Mouse (Mus musculus) cerebellum, adult 2 months (tissue): ENCODE results near the gene Nr1h4. TPM values are rescaled to one million over a fixed set of nuclear protein-coding genes. Genes with fewer than 3 reads are reported as not detected.
"Not testable (repeated sequence)": the region's sequence is repeated elsewhere in the genome, so short reads cannot be mapped to it uniquely, and the experiment has no call there.

Experiments
- DNase-seq, 2 experiments: peaks; one replicate each; pipeline ENCODE4 v3.0.0; 2021
- H3K27ac ChIP-seq: fragments of 200-500 bp; 2 replicates; pipeline ENCODE4 v1.5.1; 2012; ENCODE audit warnings: low read length, control low read depth, inconsistent platforms; ENCODE audit not compliant: insufficient read depth
- H3K27me3 ChIP-seq: fragments of 200-500 bp; 2 replicates; pipeline ENCODE4 v1.6.1; 2012; ENCODE audit warnings: inconsistent platforms, mild to moderate bottlenecking, low read length, moderate library complexity; ENCODE audit not compliant: control insufficient read depth, insufficient read depth
- H3K4me1 ChIP-seq: fragments of 200-500 bp; 2 replicates; pipeline ENCODE4 v1.6.1; 2011; ENCODE audit warnings: low read length; ENCODE audit not compliant: control insufficient read depth, insufficient read depth
- H3K4me3 ChIP-seq: fragments of 200-500 bp; replicated peaks from 2 replicates; pipeline ENCODE3; 2011; ENCODE audit warnings: mild to moderate bottlenecking, low read depth, low read length, control low read depth; ENCODE audit not compliant: insufficient read depth
- CTCF ChIP-seq: fragments of 200-500 bp; IDR thresholded peaks from 2 replicates; pipeline ENCODE4 v1.5.1; 2011; ENCODE audit warnings: low read depth, mild to moderate bottlenecking, control low read depth, low read length, moderate library complexity, borderline replicate concordance; ENCODE audit not compliant: insufficient read depth
- POLR2A ChIP-seq: fragments of 200-500 bp; IDR thresholded peaks from 2 replicates; pipeline ENCODE4 v1.6.1; 2011; ENCODE audit warnings: low read length, control low read depth, borderline replicate concordance; ENCODE audit not compliant: insufficient read depth
- WGBS: fragments of 180-500 bp; shearing (Covaris S2); methylation state at CpG from one replicate; pipeline ENCODE4 v1.1.7; 2018; 5-methylcytosine and 5-hydroxymethylcytosine counted together
- polyA plus RNA-seq: library from polyadenylated mRNA; depleted of rRNA; stranded (reverse); fragments of >200 nt; gene quantifications from 2 replicates; pipeline ENCODE4 v1.2.3, GENCODE M21; 2012

Nr1h4 gene
- polyA plus RNA-seq, 1 experiment = 0.08 TPM

GRCm38 (mm10) chr10:89559351-89559750, 26.0 kb upstream of the Nr1h4 start:
- Histone ChIP-seq H3K27ac (no peak overlapping the region), H3K4me1 (no peaks in the 10 kb centered on the region), H3K27me3 (no peaks in the 10 kb centered on the region), H3K4me3 (no peak overlapping the region)
- 26% methylated on average over 3 of the region's 3 CpGs for WGBS
- no peak for TF ChIP-seq CTCF
- TF ChIP-seq POLR2A = no peak
- DNase-seq = no peak

GRCm38 (mm10) chr10:89554885-89555284, 21.5 kb upstream of the Nr1h4 start:
- WGBS = 90% methylated on average over 13 of the region's 13 CpGs
- not testable (repeated sequence) for H3K4me3 ChIP-seq, H3K27ac ChIP-seq, H3K27me3 ChIP-seq, DNase-seq, H3K4me1 ChIP-seq

- H3K27me3 ChIP-seq, H3K27ac ChIP-seq, DNase-seq, H3K4me3 ChIP-seq, H3K4me1 ChIP-seq: not testable (repeated sequence)
- 88% methylated on average over 7 of the region's 7 CpGs for WGBS
These were observed 20.5 kb upstream of the Nr1h4 start for GRCm38 (mm10) chr10:89553855-89554254.

- no peak for TF ChIP-seq CTCF
- TF ChIP-seq POLR2A = no peak
- DNase-seq = no peak
- H3K27me3 ChIP-seq = no peaks in the 10 kb centered on the region
- 69% methylated on average over 5 of the region's 5 CpGs for WGBS
- no peak overlapping the region for H3K4me3 ChIP-seq
- no peak overlapping the region for H3K27ac ChIP-seq
- no peaks in the 10 kb centered on the region for H3K4me1 ChIP-seq
These were observed 19.6 kb upstream of the Nr1h4 start for GRCm38 (mm10) chr10:89553015-89553414.

- Histone ChIP-seq H3K4me1 (no peaks in the 10 kb centered on the region), H3K27me3 (no peaks in the 10 kb centered on the region), H3K27ac (no peak overlapping the region), H3K4me3 (no peak overlapping the region)
- DNase-seq = no peak
- WGBS = 77% methylated on average over 4 of the region's 4 CpGs
- no peak for TF ChIP-seq CTCF
- TF ChIP-seq POLR2A = no peak
These were observed 18.3 kb upstream of the Nr1h4 start for GRCm38 (mm10) chr10:89551657-89552056.

- DNase-seq = no peak
- Histone ChIP-seq H3K27ac (no peak overlapping the region), H3K4me3 (no peak overlapping the region), H3K4me1 (no peaks in the 10 kb centered on the region), H3K27me3 (no peaks in the 10 kb centered on the region)
- 62% methylated on average over 6 of the region's 6 CpGs for WGBS
- TF ChIP-seq CTCF = no peak
These were observed 14.6 kb upstream of the Nr1h4 start for GRCm38 (mm10) chr10:89548028-89548427.

GRCm38 (mm10) chr10:89546989-89547388, 13.6 kb upstream of the Nr1h4 start:
- H3K27ac ChIP-seq = no peak overlapping the region
- no peaks in the 10 kb centered on the region for H3K27me3 ChIP-seq
- no peaks in the 10 kb centered on the region for H3K4me1 ChIP-seq
- WGBS = 77% methylated on average over 2 of the region's 2 CpGs
- DNase-seq = no peak
- TF ChIP-seq POLR2A (no peak), CTCF (no peak)
- H3K4me3 ChIP-seq = no peak overlapping the region

- no peaks in the 10 kb centered on the region for H3K4me1 ChIP-seq
- H3K4me3 ChIP-seq = no peak overlapping the region
- TF ChIP-seq POLR2A (no peak), CTCF (no peak)
- WGBS = 83% methylated on average over 6 of the region's 6 CpGs
- no peaks in the 10 kb centered on the region for H3K27me3 ChIP-seq
- H3K27ac ChIP-seq = no peak overlapping the region
- no peak for DNase-seq
These were observed 10.5 kb upstream of the Nr1h4 start for GRCm38 (mm10) chr10:89543867-89544266.

- H3K27me3 ChIP-seq = no peaks in the 10 kb centered on the region
- no peak overlapping the region for H3K4me3 ChIP-seq
- no peak overlapping the region for H3K27ac ChIP-seq
- TF ChIP-seq POLR2A (no peak), CTCF (no peak)
- WGBS = 79% methylated on average over 3 of the region's 3 CpGs
- H3K4me1 ChIP-seq = no peaks in the 10 kb centered on the region
- no peak for DNase-seq
These were observed 8.9 kb upstream of the Nr1h4 start for GRCm38 (mm10) chr10:89542321-89542720.
